Mouse (Mus musculus): ENCODE measurements around the gene Syt17. TPM values are rescaled to one million over a fixed set of nuclear protein-coding genes. Genes with fewer than 3 reads are reported as not detected.

The Syt17 gene
- polyA plus RNA-seq, 1 experiment = 5.4 TPM

GRCm38 (mm10) chr7:118409421-118409820 is 38.6 kb downstream of the Syt17 start:
- TF ChIP-seq REST (IDR thresholded peaks at IDR 0.05; ENCODE audit: insufficient read depth, insufficient read length) (no peak), TCF12 (IDR thresholded peaks at IDR 0.05; ENCODE audit: insufficient read depth, poor library complexity, severe bottlenecking) (no peak), MAX (IDR thresholded peaks at IDR 0.05; ENCODE audit: low read depth) (no peak), USF1 (IDR thresholded peaks at IDR 0.05; ENCODE audit: low read depth) (no peak), CEBPB (IDR thresholded peaks at IDR 0.05; ENCODE audit: insufficient read depth, poor library complexity, severe bottlenecking) (no peak), MYOG (IDR thresholded peaks at IDR 0.05; ENCODE audit: control insufficient read depth in 1 of 3, insufficient read depth in 1 of 3, insufficient read length in 2 of 3, low read depth in 2 of 3) (no peak), POLR2A (IDR thresholded peaks at IDR 0.05; ENCODE audit: insufficient read length, low read depth) (no peak), MYOD1 (IDR thresholded peaks at IDR 0.05; ENCODE audit: control insufficient read depth in 1 of 3, insufficient read length in 2 of 3, low read depth in 2 of 3) (no peak), E2F4 (IDR thresholded peaks at IDR 0.05; ENCODE audit: insufficient read depth) (no peak), SRF (IDR thresholded peaks at IDR 0.05; ENCODE audit: control insufficient read depth, insufficient read length, low read depth) (no peak), POLR2AphosphoS2 (IDR thresholded peaks at IDR 0.05; ENCODE audit: insufficient read length, low read depth) (no peak), TCF3 (IDR thresholded peaks at IDR 0.05; ENCODE audit: insufficient read length, low read depth) (no peak)
- Histone ChIP-seq H3K4me2 (ENCODE audit: low read depth) (no peak overlapping the region), H3ac (ENCODE audit: control insufficient read depth, insufficient read length) (no peak overlapping the region)

GRCm38 (mm10) chr7:118405251-118405650 is 42.8 kb downstream of the Syt17 start:
- Histone ChIP-seq H3K27me3 (ENCODE audit: control insufficient read depth, insufficient read depth, insufficient read length) (no peaks in the 10 kb centered on the region), H3K79me2 (ENCODE audit: control insufficient read depth, insufficient read depth) (no peaks in the 10 kb centered on the region), H3K4me3 (no peak overlapping the region), H3ac (ENCODE audit: control insufficient read depth, insufficient read length) (no peak overlapping the region), H3K4me2 (ENCODE audit: low read depth) (no peak overlapping the region), H3K36me3 (ENCODE audit: control insufficient read depth, insufficient read depth) (no peaks in the 10 kb centered on the region)
- TF ChIP-seq TCF3 (IDR thresholded peaks at IDR 0.05; ENCODE audit: insufficient read length, low read depth) (no peak), MAX (IDR thresholded peaks at IDR 0.05; ENCODE audit: low read depth) (no peak)

More at GRCm38 (mm10) chr7:118409421-118409820, 38.6 kb downstream of the Syt17 start:
- Histone ChIP-seq H3K27me3 (ENCODE audit: control insufficient read depth, insufficient read depth, insufficient read length) (no peaks in the 10 kb centered on the region), H3K36me3 (ENCODE audit: control insufficient read depth, insufficient read depth) (no peaks in the 10 kb centered on the region), H3K4me3 (no peak overlapping the region), H3K79me2 (ENCODE audit: control insufficient read depth, insufficient read depth) (no peaks in the 10 kb centered on the region)

GRCm38 (mm10) chr7:118402576-118403022 is 45.4 kb downstream of the Syt17 start:
- Histone ChIP-seq H3ac (ENCODE audit: control insufficient read depth, insufficient read length) (no peak overlapping the region), H3K4me2 (ENCODE audit: low read depth) (no peak overlapping the region), H3K36me3 (ENCODE audit: control insufficient read depth, insufficient read depth) (no peaks in the 10 kb centered on the region), H3K79me2 (ENCODE audit: control insufficient read depth, insufficient read depth) (no peaks in the 10 kb centered on the region), H3K4me3 (no peak overlapping the region), H3K27me3 (ENCODE audit: control insufficient read depth, insufficient read depth, insufficient read length) (no peaks in the 10 kb centered on the region)
- TF ChIP-seq TCF12 (IDR thresholded peaks at IDR 0.05; ENCODE audit: insufficient read depth, poor library complexity, severe bottlenecking) (no peak), MAX (IDR thresholded peaks at IDR 0.05; ENCODE audit: low read depth) (no peak), POLR2AphosphoS2 (IDR thresholded peaks at IDR 0.05; ENCODE audit: insufficient read length, low read depth) (no peak), E2F4 (IDR thresholded peaks at IDR 0.05; ENCODE audit: insufficient read depth) (no peak), USF1 (IDR thresholded peaks at IDR 0.05; ENCODE audit: low read depth) (no peak), MYOD1 (IDR thresholded peaks at IDR 0.05; ENCODE audit: control insufficient read depth in 1 of 3, insufficient read length in 2 of 3, low read depth in 2 of 3) (no peak), POLR2A (IDR thresholded peaks at IDR 0.05; ENCODE audit: insufficient read length, low read depth) (no peak), MYOG (IDR thresholded peaks at IDR 0.05; ENCODE audit: control insufficient read depth in 1 of 3, insufficient read depth in 1 of 3, insufficient read length in 2 of 3, low read depth in 2 of 3) (no peak)

GRCm38 (mm10) chr7:118401949-118402348 is 46.1 kb downstream of the Syt17 start:
- Histone ChIP-seq H3K27me3 (ENCODE audit: control insufficient read depth, insufficient read depth, insufficient read length) (no peaks in the 10 kb centered on the region), H3K4me2 (ENCODE audit: low read depth) (no peak overlapping the region), H3K79me2 (ENCODE audit: control insufficient read depth, insufficient read depth) (no peaks in the 10 kb centered on the region), H3ac (ENCODE audit: control insufficient read depth, insufficient read length) (no peak overlapping the region), H3K36me3 (ENCODE audit: control insufficient read depth, insufficient read depth) (no peaks in the 10 kb centered on the region), H3K4me3 (no peak overlapping the region)
- TF ChIP-seq POLR2AphosphoS2 (IDR thresholded peaks at IDR 0.05; ENCODE audit: insufficient read length, low read depth) (no peak), MYOD1 (IDR thresholded peaks at IDR 0.05; ENCODE audit: control insufficient read depth in 1 of 3, insufficient read length in 2 of 3, low read depth in 2 of 3) (no peak), MAX (IDR thresholded peaks at IDR 0.05; ENCODE audit: low read depth) (no peak), MYOG (IDR thresholded peaks at IDR 0.05; ENCODE audit: control insufficient read depth in 1 of 3, insufficient read depth in 1 of 3, insufficient read length in 2 of 3, low read depth in 2 of 3) (no peak)

GRCm38 (mm10) chr7:118399764-118400163 is 48.3 kb downstream of the Syt17 start:
- Histone ChIP-seq H3K79me2 (ENCODE audit: control insufficient read depth, insufficient read depth) (no peaks in the 10 kb centered on the region), H3K27me3 (ENCODE audit: control insufficient read depth, insufficient read depth, insufficient read length) (no peaks in the 10 kb centered on the region), H3K4me2 (ENCODE audit: low read depth) (no peak overlapping the region), H3K4me3 (no peak overlapping the region), H3ac (ENCODE audit: control insufficient read depth, insufficient read length) (no peak overlapping the region), H3K36me3 (ENCODE audit: control insufficient read depth, insufficient read depth) (no peaks in the 10 kb centered on the region)
- TF ChIP-seq CEBPB (IDR thresholded peaks at IDR 0.05; ENCODE audit: insufficient read depth, poor library complexity, severe bottlenecking) = no peak
- no peak for TF ChIP-seq E2F4 (IDR thresholded peaks at IDR 0.05; ENCODE audit: insufficient read depth)
- no peak for TF ChIP-seq TCF12 (IDR thresholded peaks at IDR 0.05; ENCODE audit: insufficient read depth, poor library complexity, severe bottlenecking)
- no peak for TF ChIP-seq SRF (IDR thresholded peaks at IDR 0.05; ENCODE audit: control insufficient read depth, insufficient read length, low read depth)
- no peak for TF ChIP-seq TCF3 (IDR thresholded peaks at IDR 0.05; ENCODE audit: insufficient read length, low read depth)
- no peak for TF ChIP-seq POLR2A (IDR thresholded peaks at IDR 0.05; ENCODE audit: insufficient read length, low read depth)
- no peak for TF ChIP-seq USF1 (IDR thresholded peaks at IDR 0.05; ENCODE audit: low read depth)
- TF ChIP-seq MYOD1 (IDR thresholded peaks at IDR 0.05; ENCODE audit: control insufficient read depth in 1 of 3, insufficient read length in 2 of 3, low read depth in 2 of 3) = no peak
- TF ChIP-seq POLR2AphosphoS2 (IDR thresholded peaks at IDR 0.05; ENCODE audit: insufficient read length, low read depth) = no peak
- TF ChIP-seq MYOG (IDR thresholded peaks at IDR 0.05; ENCODE audit: control insufficient read depth in 1 of 3, insufficient read depth in 1 of 3, insufficient read length in 2 of 3, low read depth in 2 of 3) = no peak
- no peak for TF ChIP-seq MAX (IDR thresholded peaks at IDR 0.05; ENCODE audit: low read depth)
- no peak for TF ChIP-seq REST (IDR thresholded peaks at IDR 0.05; ENCODE audit: insufficient read depth, insufficient read length)
